Mouse (Mus musculus) hindbrain, embryonic 16.5 days (tissue): Measurements from ENCODE around the gene Il4i1. TPM values are rescaled to one million over a fixed set of nuclear protein-coding genes. Genes with fewer than 3 reads are reported as not detected.

Experiments used
- ATAC-seq: fragments of 200-750 bp; cut with Nextera tagmentation; 2 replicates; pipeline ENCODE4 v1.8.0; 2017; ENCODE audit warnings: moderate TSS enrichment, moderate library complexity
- H3K27ac ChIP-seq: fragments of 300-500 bp; sonication (generic); 2 replicates; pipeline ENCODE4 v1.5.1; 2014; ENCODE audit warnings: low read depth, mild to moderate bottlenecking, control low read depth, low read length, moderate library complexity
- H3K27me3 ChIP-seq: fragments of 300-500 bp; sonication (generic); replicated peaks from 2 replicates; pipeline ENCODE4 v1.6.1; 2014; ENCODE audit warnings: low read length; ENCODE audit not compliant: control insufficient read depth, insufficient read depth
- H3K36me3 ChIP-seq: fragments of 300-500 bp; sonication (generic); 2 replicates; pipeline ENCODE4 v1.6.1; 2014; ENCODE audit warnings: mild to moderate bottlenecking, low read length, moderate library complexity, mixed read lengths; ENCODE audit not compliant: control insufficient read depth, insufficient read depth
- H3K4me1 ChIP-seq: fragments of 300-500 bp; sonication (generic); 2 replicates; pipeline ENCODE4 v1.6.1; 2014; ENCODE audit warnings: low read depth, low read length; ENCODE audit not compliant: control insufficient read depth, insufficient read depth
- H3K4me2 ChIP-seq: fragments of 300-500 bp; sonication (generic); 2 replicates; pipeline ENCODE4 v1.6.1; 2014; ENCODE audit warnings: mild to moderate bottlenecking, low read length, control low read depth, moderate library complexity
- H3K4me3 ChIP-seq: fragments of 300-500 bp; sonication (generic); 2 replicates; pipeline ENCODE4 v1.5.1; 2014; ENCODE audit warnings: mild to moderate bottlenecking, low read length, control low read depth, moderate library complexity
- H3K9ac ChIP-seq: fragments of 300-500 bp; sonication (generic); 2 replicates; pipeline ENCODE4 v1.6.1; 2014; ENCODE audit warnings: low read depth, mild to moderate bottlenecking, control low read depth, low read length, moderate library complexity
- H3K9me3 ChIP-seq: fragments of 300-500 bp; sonication (generic); 2 replicates; pipeline ENCODE4 v1.6.1; 2014; ENCODE audit warnings: mild to moderate bottlenecking, low read length, moderate library complexity; ENCODE audit not compliant: control insufficient read depth
- WGBS: fragments of 180-500 bp; shearing (Covaris S2); extraction: QIAGEN DNeasy Blood & Tissue Kit; methylation state at CpG from one replicate; pipeline ENCODE4 v1.1.7; 2014; 5-methylcytosine and 5-hydroxymethylcytosine counted together
- polyA plus RNA-seq: library from polyadenylated mRNA; unstranded; fragments of >200 nt; fragmentation: Nextera tagmentation; extraction: Ambion mirVana; gene quantifications from 2 replicates; pipeline ENCODE4 v1.2.1, GENCODE M21; 2015

The Il4i1 gene
- polyA plus RNA-seq, 1 experiment from 2014 or later, result 1.7 TPM

GRCm38 (mm10) chr7:44817441-44817840 lies 1.3 kb downstream of the Il4i1 start:
- Histone ChIP-seq H3K4me1 (peaks cover 32% of the 10 kb centered on the region), H3K27me3 (no peaks in the 10 kb centered on the region), H3K27ac (no peak overlapping the region), H3K36me3 (no peaks in the 10 kb centered on the region), H3K4me3 (peak overlapping the region; percentile 82), H3K9me3 (no peaks in the 10 kb centered on the region), H3K9ac (peak overlapping the region; percentile 89), H3K4me2 (peak overlapping the region; percentile 60)
- 23% methylated on average over 3 of the region's 3 CpGs for WGBS
- no peak for ATAC-seq

GRCm38 (mm10) chr7:44818164-44818563 lies 2.0 kb downstream of the Il4i1 start:
- Histone ChIP-seq H3K36me3 (no peaks in the 10 kb centered on the region), H3K27ac (no peak overlapping the region), H3K27me3 (no peaks in the 10 kb centered on the region), H3K9me3 (no peaks in the 10 kb centered on the region), H3K9ac (no peak overlapping the region), H3K4me2 (peak overlapping the region; percentile 60), H3K4me3 (0 out of 2 replicates have a peak overlapping the region, but pooled peaks have one; percentile 0), H3K4me1 (peaks cover 32% of the 10 kb centered on the region)
- 23% methylated on average over 2 of the region's 2 CpGs for WGBS
- ATAC-seq, result no peak

- H3K4me2 ChIP-seq, result peak overlapping the region; percentile 60
- peak overlapping the region; percentile 4; the same call in 1 of the 2 replicates for H3K4me3 ChIP-seq
- peak overlapping the region; percentile 9; the same call in 1 of the 2 replicates for H3K27ac ChIP-seq
- H3K9me3 ChIP-seq, result no peaks in the 10 kb centered on the region
- H3K9ac ChIP-seq, result peak overlapping the region; percentile 36; the same call in 1 of the 2 replicates
- no peak for ATAC-seq
- H3K36me3 ChIP-seq, result no peaks in the 10 kb centered on the region
- no peaks in the 10 kb centered on the region for H3K27me3 ChIP-seq
- 37% methylated on average over 6 of the region's 6 CpGs for whole genome bisulfite sequencing
- H3K4me1 ChIP-seq, result peaks cover 32% of the 10 kb centered on the region
Measured at GRCm38 (mm10) chr7:44818751-44819235, 2.6 kb downstream of the Il4i1 start.

- H3K36me3 ChIP-seq, result no peaks in the 10 kb centered on the region
- WGBS, result 98% methylated on average over 2 of the region's 2 CpGs
- no peaks in the 10 kb centered on the region for H3K9me3 ChIP-seq
- no peak overlapping the region; the same call in 1 of the 2 replicates for H3K4me3 ChIP-seq
- no peaks in the 10 kb centered on the region for H3K27me3 ChIP-seq
- peak overlapping the region; percentile 60; the same call in 1 of the 2 replicates for H3K4me2 ChIP-seq
- H3K27ac ChIP-seq, result no peak overlapping the region
- H3K9ac ChIP-seq, result no peak overlapping the region
- no peak for ATAC-seq
- peaks cover 32% of the 10 kb centered on the region for H3K4me1 ChIP-seq
Measured at GRCm38 (mm10) chr7:44819391-44819790, 3.2 kb downstream of the Il4i1 start.

- 74% methylated on average over 5 of the region's 5 CpGs for WGBS
- Histone ChIP-seq H3K36me3 (no peaks in the 10 kb centered on the region), H3K27me3 (no peaks in the 10 kb centered on the region), H3K9ac (no peak overlapping the region), H3K9me3 (no peaks in the 10 kb centered on the region), H3K4me1 (peaks cover 31% of the 10 kb centered on the region), H3K27ac (no peak overlapping the region), H3K4me3 (no peak overlapping the region), H3K4me2 (no peak overlapping the region)
- no peak for ATAC-seq
Measured at GRCm38 (mm10) chr7:44819863-44820262, 3.7 kb downstream of the Il4i1 start.

GRCm38 (mm10) chr7:44820525-44820924 lies 4.3 kb downstream of the Il4i1 start:
- H3K27ac ChIP-seq, result no peak overlapping the region
- peaks cover 25% of the 10 kb centered on the region for H3K4me1 ChIP-seq
- H3K4me2 ChIP-seq, result no peak overlapping the region
- H3K9me3 ChIP-seq, result no peaks in the 10 kb centered on the region
- WGBS, result 81% methylated on average over 3 of the region's 3 CpGs
- no peak for ATAC-seq
- H3K4me3 ChIP-seq, result no peak overlapping the region
- H3K27me3 ChIP-seq, result no peaks in the 10 kb centered on the region
- H3K9ac ChIP-seq, result no peak overlapping the region
- H3K36me3 ChIP-seq, result no peaks in the 10 kb centered on the region

- peaks cover 25% of the 10 kb centered on the region for H3K4me1 ChIP-seq
- 82% methylated on average over 7 of the region's 7 CpGs for WGBS
Measured at GRCm38 (mm10) chr7:44821666-44822448, 5.7 kb downstream of the Il4i1 start.

GRCm38 (mm10) chr7:44823409-44823808 lies 7.2 kb downstream of the Il4i1 start:
- no peak for ATAC-seq
- Histone ChIP-seq H3K27me3 (no peaks in the 10 kb centered on the region), H3K4me2 (no peak overlapping the region), H3K4me3 (no peak overlapping the region), H3K9me3 (no peaks in the 10 kb centered on the region), H3K36me3 (no peaks in the 10 kb centered on the region; the same call in 1 of the 2 replicates), H3K4me1 (peaks cover 10% of the 10 kb centered on the region), H3K27ac (no peak overlapping the region), H3K9ac (no peak overlapping the region)
- WGBS, result 35% methylated on average over 7 of the region's 7 CpGs

More at GRCm38 (mm10) chr7:44821666-44822448, 5.7 kb downstream of the Il4i1 start:
- no peak for ATAC-seq
- H3K27ac ChIP-seq, result no peak overlapping the region
- no peak overlapping the region for H3K4me2 ChIP-seq
- no peaks in the 10 kb centered on the region for H3K9me3 ChIP-seq
- no peak overlapping the region for H3K9ac ChIP-seq
- no peak overlapping the region for H3K4me3 ChIP-seq
- H3K27me3 ChIP-seq, result no peaks in the 10 kb centered on the region
- H3K36me3 ChIP-seq, result no peaks in the 10 kb centered on the region

GRCm38 (mm10) chr7:44824872-44825271 lies 8.7 kb downstream of the Il4i1 start:
- H3K4me2 ChIP-seq, result no peak overlapping the region
- WGBS, result 37% methylated on average over 3 of the region's 3 CpGs
- H3K4me1 ChIP-seq, result peaks cover under 1% of the 10 kb centered on the region; the same call in 1 of the 2 replicates
- no peaks in the 10 kb centered on the region for H3K27me3 ChIP-seq
- no peaks in the 10 kb centered on the region for H3K9me3 ChIP-seq
- H3K36me3 ChIP-seq, result peaks cover 13% of the 10 kb centered on the region
- no peak overlapping the region for H3K9ac ChIP-seq
- no peak overlapping the region for H3K4me3 ChIP-seq
- H3K27ac ChIP-seq, result no peak overlapping the region
- ATAC-seq, result peak; percentile 64; the same call in 1 of the 2 replicates
